Mouse (Mus musculus): ENCODE data around the gene Cfap69. TPM values are rescaled to one million over a fixed set of nuclear protein-coding genes. Genes with fewer than 3 reads are reported as not detected.

Cfap69 gene
- polyA plus RNA-seq (2017; shearing (Covaris generic)), result not detected

GRCm38 (mm10) chr5:5663655-5664370, at the start of gene Cfap69:
Cfap69 (minus strand) TSS chr5:5664239.

GRCm38 (mm10) chr5:5693956-5694653, 30.1 kb upstream of the Cfap69 start, which contains the start of gene Steap2:
Steap2 (minus strand) TSS chr5:5694578.

DNA sequence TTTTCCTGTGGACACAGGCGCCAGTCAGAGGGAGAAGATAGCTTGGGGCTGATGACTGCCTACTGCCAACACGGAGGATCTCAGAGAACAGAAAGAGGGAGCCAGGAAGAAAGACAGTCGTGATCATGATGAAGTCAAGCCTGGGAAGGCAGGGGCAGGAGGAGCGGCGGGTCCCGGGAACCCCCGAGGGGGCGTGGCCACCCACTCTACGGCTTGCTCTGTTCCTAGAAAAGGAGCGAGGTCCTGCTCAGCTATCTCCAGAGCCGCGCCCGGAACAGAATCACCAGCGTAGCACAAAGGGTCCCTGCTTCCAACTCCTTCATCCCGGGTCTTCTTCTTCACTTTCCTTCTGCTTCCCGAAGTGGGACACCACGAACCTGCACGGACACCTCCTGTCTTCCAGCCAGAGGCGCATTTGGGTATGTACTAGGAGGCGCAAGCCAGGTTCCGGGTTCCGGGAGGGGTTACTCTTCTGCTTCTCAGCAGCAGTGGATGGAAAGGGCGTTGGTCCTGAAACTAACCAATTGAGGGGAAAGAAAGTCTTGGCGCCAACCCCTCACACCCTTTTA, 90.2 kb downstream of the Cfap69 start, which contains the start of gene Gm8773:
TSS of gene Gm8773 (plus strand) at position 51 of the 569 bp plus-strand sequence.

DNA sequence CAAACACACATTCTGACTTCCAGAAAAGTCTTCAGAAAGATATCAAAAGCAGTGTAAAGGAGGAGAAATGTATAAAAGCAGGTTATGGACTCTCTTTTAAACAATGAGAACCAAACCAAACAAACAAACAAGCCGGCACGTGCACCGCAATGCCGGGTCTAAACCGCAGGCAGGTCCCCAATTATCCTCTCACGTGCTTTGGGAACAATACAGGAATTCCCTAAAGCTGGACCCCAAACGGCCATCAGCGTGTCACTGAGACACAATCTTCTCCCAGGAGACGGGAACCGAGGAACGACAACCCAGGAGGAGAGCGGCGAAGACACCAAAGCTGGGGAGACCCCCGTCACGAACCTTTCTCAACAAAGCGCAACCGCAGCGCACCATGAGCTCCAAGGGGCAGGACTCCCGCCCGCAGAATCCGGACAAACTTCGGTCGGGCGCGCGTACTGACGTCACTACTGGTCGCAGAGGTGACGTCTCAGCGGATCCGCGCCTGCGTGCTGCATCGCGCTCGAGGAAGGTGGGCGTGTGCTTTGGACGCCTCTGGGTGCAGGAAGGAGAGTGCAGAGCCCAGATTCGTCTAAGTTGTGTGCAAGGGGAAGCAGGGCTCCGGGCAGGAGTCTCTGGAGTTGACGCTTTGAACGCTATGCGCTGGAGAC, 104.8 kb downstream of the Cfap69 start, which contains the start of gene Gtpbp10:
TSS of gene Gtpbp10 (minus strand) at position 460 of the 662 bp plus-strand sequence.

Other genes starting within 250 kb of the Cfap69 start
- 0.20 TPM for gene Cdk14, start 243.9 kb downstream of the Cfap69 start, polyA plus RNA-seq (2017; shearing (Covaris generic))
- gene 1700015F17Rik, start 185.1 kb downstream of the Cfap69 start, polyA plus RNA-seq (2017; shearing (Covaris generic)), result not detected
- 2.2 TPM for gene Cldn12, start 149.3 kb downstream of the Cfap69 start, polyA plus RNA-seq (2017; shearing (Covaris generic))
- gene Gtpbp10, start 104.7 kb downstream of the Cfap69 start, polyA plus RNA-seq (2017; shearing (Covaris generic)), result 16.6 TPM
- not detected for gene Gm8773, start 90.4 kb downstream of the Cfap69 start, polyA plus RNA-seq (2017; shearing (Covaris generic))
- not detected for gene Steap2, start 30.3 kb upstream of the Cfap69 start, polyA plus RNA-seq (2017; shearing (Covaris generic))
- gene Steap1, start 85.1 kb upstream of the Cfap69 start, polyA plus RNA-seq (2017; shearing (Covaris generic)), result not detected